Mouse (Mus musculus) forebrain, embryonic 13.5 days (tissue): ENCODE data around the gene Kcne3. TPM values are rescaled to one million over a fixed set of nuclear protein-coding genes. Genes with fewer than 3 reads are reported as not detected.
A peak's percentile ranks its signal among the peaks of the same experiment; 100 is the strongest.

Experiments used
- ATAC-seq: fragments of 200-750 bp; cut with Nextera tagmentation; 2 replicates; pipeline ENCODE4 v1.8.0; 2017
- H3K27ac ChIP-seq: fragments of 300-500 bp; sonication (generic); 2 replicates; pipeline ENCODE4 v1.5.1; 2015; ENCODE audit warnings: inconsistent platforms, mild to moderate bottlenecking, moderate library complexity
- H3K27me3 ChIP-seq: fragments of 300-500 bp; sonication (generic); 2 replicates; pipeline ENCODE4 v1.6.1; 2015; ENCODE audit warnings: mild to moderate bottlenecking, inconsistent platforms
- H3K36me3 ChIP-seq: fragments of 300-500 bp; sonication (generic); 2 replicates; pipeline ENCODE4 v1.6.1; 2015; ENCODE audit warnings: mild to moderate bottlenecking, inconsistent platforms; ENCODE audit not compliant: poor library complexity, severe bottlenecking
- H3K4me1 ChIP-seq: fragments of 300-500 bp; sonication (generic); 2 replicates; pipeline ENCODE4 v1.6.1; 2015; ENCODE audit warnings: inconsistent platforms
- H3K4me2 ChIP-seq: fragments of 300-500 bp; sonication (generic); 2 replicates; pipeline ENCODE4 v1.6.1; 2015; ENCODE audit warnings: inconsistent platforms, mild to moderate bottlenecking, moderate library complexity
- H3K4me3 ChIP-seq: fragments of 300-500 bp; sonication (generic); 2 replicates; pipeline ENCODE4 v1.5.1; 2015; ENCODE audit warnings: mild to moderate bottlenecking, inconsistent platforms
- H3K9ac ChIP-seq: fragments of 300-500 bp; sonication (generic); 2 replicates; pipeline ENCODE4 v1.6.1; 2015; ENCODE audit warnings: mild to moderate bottlenecking, inconsistent platforms
- H3K9me3 ChIP-seq: fragments of 300-500 bp; sonication (generic); replicated peaks from 2 replicates; pipeline ENCODE4 v1.6.1; 2016; ENCODE audit warnings: inconsistent platforms
- WGBS: fragments of 180-500 bp; shearing (Covaris S2); methylation state at CpG from one replicate; pipeline ENCODE4 v1.1.7; 2015; 5-methylcytosine and 5-hydroxymethylcytosine counted together
- polyA plus RNA-seq: library from polyadenylated mRNA; unstranded; fragments of >200 nt; fragmentation: Nextera tagmentation; extraction: Ambion mirVana; gene quantifications from 2 replicates; pipeline ENCODE4 v1.2.1, GENCODE M21; 2015

The Kcne3 gene
- polyA plus RNA-seq, 1 experiment from 2014 or later, result 2.0 TPM

- H3K36me3 ChIP-seq, result no peaks in the 10 kb centered on the region
- peak within 1 kb of the TSS; percentile 85 for H3K27ac ChIP-seq
- peak within 1 kb of the TSS; percentile 87 for H3K4me2 ChIP-seq
- WGBS, result under 1% methylated on average over 78 of the region's 78 CpGs
- no peaks in the 10 kb centered on the region for H3K9me3 ChIP-seq
- ATAC-seq, result peak; percentile 97
- peaks cover 5% of the 10 kb centered on the region; the same call in 1 of the 2 replicates for H3K4me1 ChIP-seq
- H3K27me3 ChIP-seq, result no peaks in the 10 kb centered on the region
- peak within 1 kb of the TSS; percentile 83 for H3K9ac ChIP-seq
- peak within 1 kb of the TSS; percentile 87 for H3K4me3 ChIP-seq
Observed at GRCm38 (mm10) chr7:100159105-100159841, 17.0 kb upstream of the Kcne3 start, which contains the start of gene Lipt2. TSS of gene Lipt2 (plus strand) at chr7:100159277.

GRCm38 (mm10) chr7:100160006-100160405 is 16.3 kb upstream of the Kcne3 start:
- no peaks in the 10 kb centered on the region for H3K36me3 ChIP-seq
- peak; percentile 15; the same call in 1 of the 2 replicates for ATAC-seq

GRCm38 (mm10) chr7:100163506-100163905 is 12.8 kb upstream of the Kcne3 start:
- H3K36me3 ChIP-seq, result no peaks in the 10 kb centered on the region
- WGBS, result 81% methylated on average over 4 of the region's 4 CpGs
- no peaks in the 10 kb centered on the region for H3K27me3 ChIP-seq
- no peaks in the 10 kb centered on the region for H3K9me3 ChIP-seq
- no peak overlapping the region for H3K27ac ChIP-seq
- H3K4me2 ChIP-seq, result no peak overlapping the region
- peaks cover 5% of the 10 kb centered on the region; the same call in 1 of the 2 replicates for H3K4me1 ChIP-seq
- H3K4me3 ChIP-seq, result no peak overlapping the region
- ATAC-seq, result no peak
- H3K9ac ChIP-seq, result no peak overlapping the region

More at GRCm38 (mm10) chr7:100160006-100160405, 16.3 kb upstream of the Kcne3 start:
- H3K4me2 ChIP-seq, result peak overlapping the region; percentile 87
- no peaks in the 10 kb centered on the region for H3K9me3 ChIP-seq
- H3K27ac ChIP-seq, result 0 out of 2 replicates have a peak overlapping the region, but pooled peaks have one; percentile 85
- no peaks in the 10 kb centered on the region for H3K27me3 ChIP-seq
- H3K4me3 ChIP-seq, result peak overlapping the region; percentile 87
- 67% methylated on average over 7 of the region's 7 CpGs for WGBS
- peaks cover 5% of the 10 kb centered on the region; the same call in 1 of the 2 replicates for H3K4me1 ChIP-seq
- peak overlapping the region; percentile 83 for H3K9ac ChIP-seq

- H3K36me3 ChIP-seq, result no peaks in the 10 kb centered on the region
- no peaks in the 10 kb centered on the region; the same call in 1 of the 2 replicates for H3K9me3 ChIP-seq
- no peak overlapping the region for H3K27ac ChIP-seq
- no peaks in the 10 kb centered on the region for H3K27me3 ChIP-seq
- no peak overlapping the region for H3K9ac ChIP-seq
- H3K4me3 ChIP-seq, result no peak overlapping the region
- H3K4me1 ChIP-seq, result no peaks in the 10 kb centered on the region
- no peak for ATAC-seq
- 79% methylated on average over 11 of the region's 11 CpGs for WGBS
- H3K4me2 ChIP-seq, result no peak overlapping the region
Observed at GRCm38 (mm10) chr7:100168654-100169053, 7.6 kb upstream of the Kcne3 start.

- Histone ChIP-seq H3K36me3 (no peaks in the 10 kb centered on the region), H3K27ac (no peak overlapping the region), H3K27me3 (no peaks in the 10 kb centered on the region; the same call in 1 of the 2 replicates), H3K4me3 (no peak overlapping the region), H3K4me2 (no peak overlapping the region), H3K9me3 (no peaks in the 10 kb centered on the region; the same call in 1 of the 2 replicates), H3K4me1 (no peaks in the 10 kb centered on the region), H3K9ac (no peak overlapping the region)
- 63% methylated on average over 4 of the region's 4 CpGs for WGBS
- no peak for ATAC-seq
Observed at GRCm38 (mm10) chr7:100170756-100171155, 5.5 kb upstream of the Kcne3 start.

- H3K9me3 ChIP-seq, result no peaks in the 10 kb centered on the region; the same call in 1 of the 2 replicates
- peak overlapping the region; percentile 63 for H3K4me2 ChIP-seq
- 0 out of 2 replicates have a peak, but pooled peaks have one; percentile 33 for ATAC-seq
- peak overlapping the region; percentile 47 for H3K9ac ChIP-seq
- H3K27ac ChIP-seq, result no peak overlapping the region
- peaks cover 12% of the 10 kb centered on the region for H3K4me1 ChIP-seq
- H3K4me3 ChIP-seq, result peak overlapping the region; percentile 35
- peaks cover 52% of the 10 kb centered on the region for H3K27me3 ChIP-seq
- 9% methylated on average over 30 of the region's 30 CpGs for WGBS
- H3K36me3 ChIP-seq, result no peaks in the 10 kb centered on the region
Observed at GRCm38 (mm10) chr7:100178016-100178890, 2.0 kb downstream of the Kcne3 start.

- Histone ChIP-seq H3K4me2 (peak overlapping the region; percentile 63), H3K9me3 (no peaks in the 10 kb centered on the region), H3K4me1 (peaks cover 12% of the 10 kb centered on the region), H3K27me3 (peaks cover 52% of the 10 kb centered on the region), H3K36me3 (no peaks in the 10 kb centered on the region), H3K9ac (peak overlapping the region; percentile 47; the same call in 1 of the 2 replicates), H3K27ac (no peak overlapping the region), H3K4me3 (peak overlapping the region; percentile 35)
- 2% methylated on average over 15 of the region's 15 CpGs for WGBS
- ATAC-seq, result no peak
Observed at GRCm38 (mm10) chr7:100178891-100179233, 2.6 kb downstream of the Kcne3 start.

GRCm38 (mm10) chr7:100179394-100179793 is 3.1 kb downstream of the Kcne3 start:
- WGBS, result 67% methylated on average over 7 of the region's 7 CpGs
- Histone ChIP-seq H3K9ac (no peak overlapping the region), H3K27ac (no peak overlapping the region), H3K4me3 (peak overlapping the region; percentile 35; the same call in 1 of the 2 replicates), H3K27me3 (peaks cover 52% of the 10 kb centered on the region), H3K9me3 (no peaks in the 10 kb centered on the region), H3K4me1 (peaks cover 12% of the 10 kb centered on the region), H3K36me3 (no peaks in the 10 kb centered on the region), H3K4me2 (peak overlapping the region; percentile 63)
- ATAC-seq, result no peak

- Histone ChIP-seq H3K4me1 (peaks cover 12% of the 10 kb centered on the region), H3K36me3 (no peaks in the 10 kb centered on the region), H3K4me3 (no peak overlapping the region), H3K9ac (no peak overlapping the region), H3K4me2 (no peak overlapping the region), H3K27me3 (peaks cover 52% of the 10 kb centered on the region), H3K27ac (no peak overlapping the region), H3K9me3 (no peaks in the 10 kb centered on the region)
- 69% methylated on average over 7 of the region's 7 CpGs for WGBS
- ATAC-seq, result no peak
Observed at GRCm38 (mm10) chr7:100179836-100180407, 3.6 kb downstream of the Kcne3 start.

- Histone ChIP-seq H3K4me1 (peaks cover 12% of the 10 kb centered on the region), H3K4me3 (no peak overlapping the region), H3K4me2 (no peak overlapping the region), H3K9me3 (no peaks in the 10 kb centered on the region), H3K27ac (no peak overlapping the region), H3K9ac (no peak overlapping the region), H3K27me3 (peaks cover 49% of the 10 kb centered on the region), H3K36me3 (no peaks in the 10 kb centered on the region)
- ATAC-seq, result no peak
- 72% methylated on average over 2 of the region's 2 CpGs for WGBS
Observed at GRCm38 (mm10) chr7:100181176-100181575, 4.9 kb downstream of the Kcne3 start.

- peaks cover 12% of the 10 kb centered on the region for H3K4me1 ChIP-seq
- H3K27ac ChIP-seq, result no peak overlapping the region
- no peak for ATAC-seq
- H3K27me3 ChIP-seq, result peaks cover 49% of the 10 kb centered on the region
- H3K36me3 ChIP-seq, result no peaks in the 10 kb centered on the region
- no peaks in the 10 kb centered on the region for H3K9me3 ChIP-seq
- no peak overlapping the region for H3K4me2 ChIP-seq
- no peak overlapping the region for H3K4me3 ChIP-seq
- no peak overlapping the region for H3K9ac ChIP-seq
- 80% methylated on average over 3 of the region's 3 CpGs for WGBS
Observed at GRCm38 (mm10) chr7:100181614-100182013, 5.3 kb downstream of the Kcne3 start.
